Mouse (Mus musculus) cerebellum, adult 9-11 months (tissue): ENCODE data around the gene Kcnd3.

Experiments
- DNase-seq: peaks from one replicate; pipeline ENCODE4 v3.0.0; 2022

Kcnd3 gene

DNA sequence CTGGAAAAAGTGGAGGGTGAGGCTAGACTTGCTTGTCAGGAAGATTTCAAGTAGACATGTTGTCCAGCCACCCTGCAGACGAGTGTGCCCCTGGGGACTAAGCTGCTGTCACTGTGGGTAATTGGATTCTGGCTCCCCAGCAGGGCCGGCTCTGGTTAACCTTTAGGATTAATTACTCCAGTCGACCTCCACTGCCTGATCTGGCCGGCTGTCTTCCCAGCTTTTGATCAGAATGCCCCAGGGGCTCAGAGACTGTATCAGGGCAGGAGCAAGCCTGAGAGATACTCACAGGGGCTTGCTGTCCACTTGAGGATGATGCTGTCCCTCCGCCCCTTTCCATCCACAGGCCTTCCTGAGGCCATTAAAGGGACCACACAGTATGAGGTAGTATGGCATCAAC, 77.6 kb downstream of the Kcnd3 start:
- DNase-seq: no peak

GRCm38 (mm10) chr3:105530363-105531130, 78.4 kb downstream of the Kcnd3 start:
- DNase-seq: peak; percentile 53

GRCm38 (mm10) chr3:105538406-105538805, 86.3 kb downstream of the Kcnd3 start:
- DNase-seq: no peak

- DNase-seq: no peak
Observed at GRCm38 (mm10) chr3:105538819-105539607, 86.9 kb downstream of the Kcnd3 start.

- DNase-seq: no peak
Observed at GRCm38 (mm10) chr3:105542741-105543140, 90.6 kb downstream of the Kcnd3 start.

- no peak for DNase-seq
Observed at GRCm38 (mm10) chr3:105544106-105544505, 92.0 kb downstream of the Kcnd3 start.

GRCm38 (mm10) chr3:105546611-105547071, 94.5 kb downstream of the Kcnd3 start:
- DNase-seq: no peak

- DNase-seq: no peak
Observed at GRCm38 (mm10) chr3:105548074-105548771, 96.1 kb downstream of the Kcnd3 start.

GRCm38 (mm10) chr3:105559456-105559855, 107.3 kb downstream of the Kcnd3 start:
- DNase-seq: no peak

DNA sequence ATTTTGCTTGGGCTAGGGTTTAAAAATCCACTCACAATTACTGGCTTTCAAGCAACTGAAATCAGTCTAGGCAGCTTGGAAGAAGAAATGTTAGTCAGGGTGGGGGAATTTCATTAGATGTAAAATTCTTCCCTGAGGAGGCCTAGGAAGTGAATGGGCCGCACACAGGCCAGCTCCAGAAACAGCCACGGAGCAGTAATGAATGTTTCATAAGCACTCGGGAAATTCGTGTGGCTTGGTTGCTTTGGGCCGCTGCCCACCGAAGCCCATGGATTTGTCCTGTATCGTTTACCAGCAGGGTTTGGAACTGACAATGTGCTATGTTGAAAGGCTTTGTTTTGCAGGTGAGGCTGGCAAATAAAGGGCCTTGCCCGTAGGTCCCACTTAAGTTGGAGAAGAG, 114.8 kb downstream of the Kcnd3 start:
- DNase-seq: no peak

DNA sequence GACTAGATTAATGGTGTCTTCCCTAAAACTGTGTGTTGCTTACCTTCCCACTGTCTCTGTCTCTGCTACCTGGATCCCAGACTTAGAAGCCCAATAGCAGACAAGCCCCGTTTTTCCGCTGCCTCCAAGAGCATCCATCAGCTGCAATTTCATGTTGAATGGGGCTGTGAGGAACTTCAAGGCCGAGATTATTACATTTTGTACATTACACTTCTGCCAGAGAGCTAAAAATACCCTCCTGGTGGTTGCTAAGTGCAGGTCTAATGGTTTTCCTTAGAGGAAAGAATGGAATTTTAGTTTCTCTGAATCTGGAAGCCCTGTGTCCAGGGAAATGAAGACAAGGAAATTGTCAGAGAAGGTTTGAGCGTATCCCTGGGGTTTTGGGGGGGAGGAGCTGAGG, 115.3 kb downstream of the Kcnd3 start:
- no peak for DNase-seq

DNA sequence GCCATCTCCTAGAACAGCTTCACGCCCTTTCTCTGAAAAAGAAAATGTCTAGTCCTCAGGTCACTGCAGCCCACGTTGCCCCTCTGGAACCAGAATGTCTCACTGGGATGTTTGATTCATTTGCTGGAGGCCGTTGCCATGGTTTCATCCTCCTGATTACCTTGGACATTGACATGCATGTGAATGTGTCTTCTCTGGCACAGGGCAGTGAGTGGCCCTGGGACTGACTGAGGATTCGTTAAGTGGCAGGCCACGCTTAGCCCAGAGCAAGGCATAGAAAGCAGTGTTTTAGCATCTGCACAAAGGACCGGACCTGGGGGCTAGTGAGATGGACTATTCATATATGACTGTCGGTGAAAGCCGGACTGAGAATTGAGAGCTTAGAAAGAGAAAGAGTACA, 116.3 kb downstream of the Kcnd3 start:
- DNase-seq: no peak

GRCm38 (mm10) chr3:105568851-105569250, 116.7 kb downstream of the Kcnd3 start:
- no peak for DNase-seq

DNA sequence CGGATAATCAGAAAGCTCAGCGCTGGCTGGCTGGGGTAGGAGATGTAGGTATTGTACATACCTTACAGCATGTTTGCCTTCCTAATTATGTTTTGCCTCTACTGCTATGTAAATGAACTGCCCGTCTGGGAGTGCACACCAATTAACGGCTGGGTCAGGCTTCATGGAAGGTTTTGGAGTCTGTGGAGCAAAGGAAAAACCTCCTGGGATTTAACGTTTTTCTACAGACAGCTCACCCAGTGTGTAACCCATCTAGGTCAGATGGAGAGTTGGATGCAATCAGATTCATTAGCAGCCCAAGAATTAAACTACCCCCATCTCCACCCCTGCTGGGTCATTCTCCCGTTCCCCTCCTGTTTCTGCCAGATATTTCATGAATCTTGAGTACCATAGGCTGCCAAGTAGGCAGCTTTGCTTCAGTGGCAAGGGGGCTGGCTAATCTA, 117.2 kb downstream of the Kcnd3 start:
- DNase-seq: no peak

DNA sequence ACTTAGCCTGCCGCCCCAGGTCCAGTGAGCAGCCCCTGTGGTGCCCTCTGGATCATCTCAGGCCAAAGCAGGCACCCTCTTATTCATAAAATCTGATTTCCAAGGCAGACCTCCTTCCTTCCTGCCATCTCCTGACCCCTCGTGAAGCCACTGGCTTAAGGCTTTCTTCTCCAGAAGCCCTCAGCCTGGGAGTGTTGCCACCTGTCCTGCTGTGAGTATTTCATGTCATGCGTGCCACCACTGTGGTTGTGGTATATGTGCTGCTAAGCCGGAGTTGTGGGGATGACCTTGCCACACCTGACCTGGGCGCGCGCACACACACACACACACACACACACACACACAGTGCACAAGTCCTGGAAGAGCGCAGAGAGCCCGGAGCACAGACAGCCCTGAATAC, 117.8 kb downstream of the Kcnd3 start:
- no peak for DNase-seq

- no peak for DNase-seq
Observed at GRCm38 (mm10) chr3:105570818-105571217, 118.7 kb downstream of the Kcnd3 start.

DNA sequence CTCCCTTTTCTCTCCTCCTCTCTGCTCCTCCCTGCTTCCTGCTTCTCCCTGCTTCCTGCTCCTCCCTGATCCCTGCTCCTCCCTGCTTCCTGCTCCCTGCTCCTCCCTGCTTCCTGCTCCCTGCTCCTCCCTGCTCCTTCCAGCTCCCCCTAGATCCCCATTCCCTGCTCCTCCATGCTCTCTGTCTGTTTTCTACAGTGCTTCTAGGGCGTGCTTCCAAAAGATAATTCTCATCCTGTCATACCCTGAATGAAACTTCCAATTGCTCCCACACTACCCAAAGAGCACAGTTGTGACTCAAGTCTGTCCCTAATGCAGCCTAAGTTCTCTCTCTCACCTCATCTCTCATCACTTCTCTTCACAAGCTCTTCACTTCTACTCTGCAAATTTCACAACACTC, 119.8 kb downstream of the Kcnd3 start:
- DNase-seq: no peak

DNA sequence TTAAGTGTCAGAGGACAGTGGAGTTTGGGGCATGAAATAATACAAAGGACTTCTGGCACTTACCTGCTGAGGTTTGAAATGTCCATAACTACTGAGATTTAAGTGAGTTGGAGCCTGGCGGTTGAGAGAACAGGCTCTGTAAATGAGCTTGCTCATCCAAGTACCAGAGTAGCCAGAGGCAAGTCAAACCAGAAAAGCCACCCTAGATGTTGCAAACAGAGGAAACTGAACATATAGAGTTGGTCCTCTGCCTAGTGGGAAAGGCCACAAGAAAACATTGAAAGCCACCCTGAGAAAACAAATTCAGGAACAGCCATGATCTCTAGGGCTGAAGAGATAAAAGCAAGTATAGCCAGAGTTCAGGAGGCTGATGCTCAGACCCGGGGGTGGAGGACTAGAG, 121.0 kb downstream of the Kcnd3 start:
- DNase-seq: no peak

DNA sequence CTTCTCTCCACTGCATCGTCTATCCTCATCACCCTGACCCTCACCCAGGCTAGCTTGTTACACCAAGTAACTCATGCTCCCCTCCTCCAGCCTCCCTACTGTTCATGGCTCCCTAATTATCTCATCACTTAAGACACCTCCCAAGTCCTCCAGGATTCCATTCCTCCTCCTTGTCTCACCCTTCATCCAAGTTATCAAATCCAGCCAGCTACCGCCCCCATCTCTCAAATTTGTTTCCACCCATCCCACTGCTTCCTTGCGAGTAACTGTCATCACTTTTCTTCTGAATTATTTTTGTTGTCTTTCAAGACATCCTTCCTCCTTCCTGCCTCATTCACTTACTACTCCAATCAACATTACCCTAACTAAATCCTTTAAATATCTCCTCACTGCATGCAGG, 126.2 kb downstream of the Kcnd3 start:
- no peak for DNase-seq

DNA sequence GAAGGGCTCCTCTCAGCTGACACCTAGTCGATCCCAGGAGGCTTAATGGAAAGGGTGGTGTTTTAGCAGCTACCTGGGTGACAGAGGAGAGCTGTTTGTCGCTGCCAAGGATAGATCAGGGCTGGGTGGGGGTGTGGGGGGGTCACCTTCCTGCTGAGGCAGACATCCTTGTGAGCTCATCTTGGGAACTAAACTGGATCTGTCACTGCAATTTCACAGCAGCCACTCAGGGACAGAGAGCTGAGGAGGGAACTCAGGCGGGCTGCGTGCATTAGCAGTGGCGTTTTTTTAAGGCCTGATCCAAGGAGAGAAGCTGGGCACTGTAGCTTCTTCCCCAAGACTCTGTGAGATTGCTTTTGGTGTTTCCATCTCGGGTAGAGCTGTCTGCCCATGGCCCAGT, 129.0 kb downstream of the Kcnd3 start:
- DNase-seq: no peak

- DNase-seq: no peak
Observed at GRCm38 (mm10) chr3:105585734-105586159, 133.6 kb downstream of the Kcnd3 start.

DNA sequence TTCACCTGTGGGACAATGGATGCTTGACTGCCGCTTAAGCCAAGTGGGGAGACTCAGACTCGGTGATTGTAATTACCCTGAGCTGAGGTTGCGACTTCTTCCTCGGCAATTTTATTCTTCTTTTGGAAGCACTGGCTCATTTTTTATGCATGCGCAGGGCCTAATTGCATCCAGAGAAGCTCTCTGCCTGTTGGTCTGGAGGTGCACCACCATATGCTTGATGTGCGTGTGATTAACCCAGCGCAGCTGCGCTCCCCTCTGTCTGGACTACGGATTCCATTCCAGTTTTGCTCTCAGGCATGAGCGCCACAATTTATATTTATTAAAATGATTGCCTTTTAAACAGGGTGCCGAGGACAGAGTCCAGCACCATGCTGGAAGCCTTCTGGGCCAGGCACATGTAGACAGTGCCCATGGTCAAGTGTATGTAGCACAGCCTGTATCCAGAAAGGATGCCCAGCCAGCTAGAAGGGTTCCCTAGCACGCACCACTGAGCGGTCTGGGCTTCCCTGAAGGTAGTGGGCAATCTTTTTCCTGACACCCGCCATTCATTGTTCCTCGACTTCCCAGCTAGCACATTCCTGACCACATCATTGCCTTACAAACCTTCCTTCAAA, 138.0 kb downstream of the Kcnd3 start:
- DNase-seq: no peak

- no peak for DNase-seq
Observed at GRCm38 (mm10) chr3:105591766-105592165, 139.6 kb downstream of the Kcnd3 start.
